Mouse (Mus musculus): Measurements from ENCODE around the gene Acot1.

GRCm38 (mm10) chr12:83988483-83988882 is 20.8 kb upstream of the Acot1 start:
- no peak for TF ChIP-seq CTCF (IDR thresholded peaks at IDR 0.05; ENCODE audit: extremely low read depth, insufficient read length, insufficient replicate concordance, low read depth, low read length)
- no peak for TF ChIP-seq POLR2A (IDR thresholded peaks at IDR 0.05; ENCODE audit: low read depth, low read length)
